Mouse (Mus musculus) intestine, postnatal 0 days (tissue): ENCODE measurements around the gene Fam78a. TPM values are rescaled to one million over a fixed set of nuclear protein-coding genes. Genes with fewer than 3 reads are reported as not detected.
A peak's percentile ranks its signal among the peaks of the same experiment; 100 is the strongest.

ENCODE experiments used
- ATAC-seq: fragments of 200-750 bp; cut with Nextera tagmentation; 2 replicates; pipeline ENCODE4 v1.8.0; 2017; ENCODE audit warnings: mild to moderate bottlenecking, moderate TSS enrichment, moderate library complexity
- H3K27ac ChIP-seq: fragments of 300-500 bp; sonication (generic); 2 replicates; pipeline ENCODE4 v1.5.1; 2014; ENCODE audit warnings: mild to moderate bottlenecking, low read depth, low read length, moderate library complexity
- H3K27me3 ChIP-seq: fragments of 300-500 bp; sonication (generic); replicated peaks from 2 replicates; pipeline ENCODE4 v1.6.1; 2014; ENCODE audit warnings: low read length, mixed read lengths; ENCODE audit not compliant: control insufficient read depth, insufficient read depth
- H3K36me3 ChIP-seq: fragments of 300-500 bp; sonication (generic); 2 replicates; pipeline ENCODE4 v1.6.1; 2014; ENCODE audit warnings: mild to moderate bottlenecking, moderate library complexity; ENCODE audit not compliant: control insufficient read depth, insufficient read depth
- H3K4me1 ChIP-seq: fragments of 300-500 bp; sonication (generic); replicated peaks from 2 replicates; pipeline ENCODE4 v1.6.1; 2014; ENCODE audit warnings: antibody characterized with exemption, low read length, mixed read lengths; ENCODE audit not compliant: control insufficient read depth, insufficient read depth
- H3K4me2 ChIP-seq: fragments of 300-500 bp; sonication (generic); replicated peaks from 2 replicates; pipeline ENCODE4 v1.6.1; 2014; ENCODE audit warnings: low read depth, mild to moderate bottlenecking, moderate library complexity
- H3K4me3 ChIP-seq: fragments of 300-500 bp; sonication (generic); 2 replicates; pipeline ENCODE4 v1.5.1; 2014; ENCODE audit warnings: low read depth, low read length
- H3K9ac ChIP-seq: fragments of 300-500 bp; sonication (generic); 2 replicates; pipeline ENCODE4 v1.6.1; 2014; ENCODE audit warnings: mild to moderate bottlenecking, low read depth, low read length
- H3K9me3 ChIP-seq: fragments of 300-500 bp; sonication (generic); 2 replicates; pipeline ENCODE4 v1.6.1; 2016; ENCODE audit warnings: mixed run types; ENCODE audit not compliant: control insufficient read depth
- CTCF ChIP-seq: sonication (generic); IDR thresholded peaks from 2 replicates; pipeline ENCODE4 v1.5.1; 2016; ENCODE audit warnings: low read depth, mild to moderate bottlenecking, control low read depth, antibody characterized with exemption, moderate library complexity
- WGBS: fragments of 180-500 bp; shearing (Covaris S2); extraction: QIAGEN DNeasy Blood & Tissue Kit; methylation state at CpG from one replicate; pipeline ENCODE4 v1.1.7; 2014; 5-methylcytosine and 5-hydroxymethylcytosine counted together
- polyA plus RNA-seq: library from polyadenylated mRNA; unstranded; fragments of >200 nt; fragmentation: Nextera tagmentation; extraction: Ambion mirVana; gene quantifications from 2 replicates; pipeline ENCODE4 v1.2.1, GENCODE M21; 2015

Gene Fam78a
- polyA plus RNA-seq = 6.1 and 6.2 TPM in 2 replicates

DNA sequence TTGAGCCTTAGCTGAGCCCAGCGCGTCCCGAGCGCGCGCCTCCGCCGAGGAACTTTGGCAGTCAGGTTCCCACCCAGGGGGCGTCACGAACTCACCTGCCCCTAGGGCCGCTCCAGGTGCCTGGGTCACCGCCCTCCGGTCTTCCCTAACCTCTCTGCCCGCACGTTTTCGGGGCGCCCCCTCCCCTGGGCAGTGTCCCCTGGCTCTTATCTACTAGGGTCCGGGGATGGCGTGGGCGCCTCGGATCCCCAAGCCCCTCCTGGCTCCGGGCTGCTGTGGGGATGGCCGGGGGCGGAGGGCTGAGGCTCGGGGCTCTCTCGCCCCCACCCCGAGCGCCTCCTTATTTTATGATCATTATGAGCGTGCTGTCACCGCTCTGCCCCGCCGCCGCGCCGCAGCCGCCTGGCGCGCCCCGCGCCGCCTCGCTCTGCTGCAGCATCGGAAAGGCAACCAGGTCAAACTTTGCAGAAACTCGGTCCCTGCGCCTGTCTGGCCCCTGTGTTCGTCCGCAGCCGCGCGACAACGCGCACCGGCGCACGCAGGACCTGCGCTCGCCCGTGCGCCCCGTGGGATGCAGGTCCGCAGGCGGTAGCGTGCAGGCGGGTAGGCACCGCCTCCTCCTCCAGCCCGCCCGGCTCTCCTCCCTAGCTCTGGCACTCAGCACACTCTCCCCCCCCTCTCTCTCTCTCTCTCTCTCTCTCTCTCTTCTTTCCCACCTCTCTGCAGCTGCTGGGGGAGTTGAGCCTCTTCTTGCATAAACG, at the start of gene Fam78a:
Fam78a (minus strand) TSS at position 747 of the 761 bp plus-strand sequence.
- Histone ChIP-seq H3K27me3 (peaks cover 35% of the 10 kb centered on the region), H3K4me3 (peak within 1 kb of the TSS; percentile 65), H3K4me1 (no peaks in the 10 kb centered on the region), H3K27ac (peak within 1 kb of the TSS; percentile 76; the same call in 1 of the 2 replicates), H3K4me2 (peak within 1 kb of the TSS; percentile 99), H3K9ac (peak within 1 kb of the TSS; percentile 67), H3K36me3 (no peaks in the 10 kb centered on the region), H3K9me3 (no peaks in the 10 kb centered on the region)
- WGBS = under 1% methylated on average over 58 of the region's 68 CpGs
- no peak for ATAC-seq
- TF ChIP-seq CTCF = no peak

- Histone ChIP-seq H3K4me1 (no peaks in the 10 kb centered on the region), H3K4me2 (no peak overlapping the region), H3K27ac (no peak overlapping the region), H3K27me3 (no peaks in the 10 kb centered on the region), H3K4me3 (no peak overlapping the region), H3K9me3 (no peaks in the 10 kb centered on the region), H3K36me3 (no peaks in the 10 kb centered on the region), H3K9ac (no peak overlapping the region)
- peak; percentile 94 for TF ChIP-seq CTCF
- WGBS = 1% methylated on average over 2 of the region's 2 CpGs
- ATAC-seq = peak; percentile 31; the same call in 1 of the 2 replicates
Observed at GRCm38 (mm10) chr2:32134039-32134438, 49.4 kb upstream of the Fam78a start.

- Histone ChIP-seq H3K27ac (no peak overlapping the region), H3K9ac (no peak overlapping the region), H3K9me3 (no peaks in the 10 kb centered on the region), H3K4me2 (peak overlapping the region; percentile 24; the same call in 1 of the 2 replicates), H3K4me3 (no peak overlapping the region), H3K4me1 (0 out of 2 replicates have a peak, but pooled peaks cover 3% of the 10 kb centered on the region), H3K27me3 (no peaks in the 10 kb centered on the region), H3K36me3 (no peaks in the 10 kb centered on the region)
- ATAC-seq = peak; percentile 50
- WGBS = 5% methylated on average over 12 of the region's 12 CpGs
- TF ChIP-seq CTCF = no peak
Observed at GRCm38 (mm10) chr2:32132567-32132992, 47.9 kb upstream of the Fam78a start.

GRCm38 (mm10) chr2:32131866-32132566, 47.4 kb upstream of the Fam78a start:
- WGBS = 73% methylated on average over 6 of the region's 6 CpGs
- H3K9ac ChIP-seq = no peak overlapping the region
- no peak for TF ChIP-seq CTCF
- H3K27ac ChIP-seq = no peak overlapping the region
- H3K4me2 ChIP-seq = peak overlapping the region; percentile 24; the same call in 1 of the 2 replicates
- no peak overlapping the region for H3K4me3 ChIP-seq
- H3K4me1 ChIP-seq = 0 out of 2 replicates have a peak, but pooled peaks cover 3% of the 10 kb centered on the region
- no peaks in the 10 kb centered on the region for H3K9me3 ChIP-seq
- ATAC-seq = no peak
- H3K36me3 ChIP-seq = no peaks in the 10 kb centered on the region
- no peaks in the 10 kb centered on the region for H3K27me3 ChIP-seq

GRCm38 (mm10) chr2:32131205-32131834, 46.7 kb upstream of the Fam78a start:
- WGBS = 59% methylated on average over 9 of the region's 9 CpGs

DNA sequence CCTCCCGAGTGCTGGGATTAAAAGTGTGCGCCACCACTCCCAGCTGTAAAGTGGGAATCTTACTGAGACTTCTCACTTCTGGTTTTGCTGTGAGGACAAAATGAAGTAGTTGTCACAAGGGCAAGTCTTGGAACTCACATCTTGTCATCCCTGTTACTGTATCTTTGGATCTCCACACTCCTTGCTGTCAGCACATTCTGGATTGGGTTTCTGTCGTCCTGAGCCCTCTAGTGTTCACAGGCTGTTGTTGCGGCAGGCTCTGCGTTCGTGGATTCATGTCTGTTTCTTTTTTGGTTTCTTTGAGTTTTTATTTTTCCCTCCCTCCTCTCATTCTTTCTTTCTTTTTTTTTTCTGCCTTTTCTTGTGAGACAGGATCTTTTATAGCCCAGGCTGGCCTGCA, 45.8 kb upstream of the Fam78a start:
- no peaks in the 10 kb centered on the region for H3K36me3 ChIP-seq
- H3K4me2 ChIP-seq = peak overlapping the region; percentile 44
- no peak overlapping the region for H3K4me3 ChIP-seq
- ATAC-seq = no peak
- H3K9ac ChIP-seq = no peak overlapping the region
- no peak overlapping the region for H3K27ac ChIP-seq
- 0 out of 2 replicates have a peak, but pooled peaks cover 3% of the 10 kb centered on the region for H3K4me1 ChIP-seq
- no peaks in the 10 kb centered on the region for H3K27me3 ChIP-seq
- TF ChIP-seq CTCF = peak; percentile 87
- WGBS = 29% methylated on average over 6 of the region's 6 CpGs
- no peaks in the 10 kb centered on the region for H3K9me3 ChIP-seq

More at GRCm38 (mm10) chr2:32131205-32131834, 46.7 kb upstream of the Fam78a start:
- Histone ChIP-seq H3K27me3 (no peaks in the 10 kb centered on the region), H3K9me3 (no peaks in the 10 kb centered on the region), H3K36me3 (no peaks in the 10 kb centered on the region), H3K4me2 (no peak overlapping the region), H3K27ac (no peak overlapping the region), H3K4me1 (0 out of 2 replicates have a peak, but pooled peaks cover 3% of the 10 kb centered on the region), H3K4me3 (no peak overlapping the region), H3K9ac (no peak overlapping the region)
- no peak for TF ChIP-seq CTCF
- ATAC-seq = no peak
